Mouse (Mus musculus) olfactory bulb, adult 2 months (tissue): ENCODE measurements around the gene Olfr70.

Experiments
- CTCF ChIP-seq: fragments of 200-500 bp; IDR thresholded peaks from 2 replicates; pipeline ENCODE4 v1.5.1; 2012; ENCODE audit warnings: low read depth, mild to moderate bottlenecking, low read length, moderate library complexity; ENCODE audit not compliant: insufficient read depth
- POLR2A ChIP-seq: fragments of 200-500 bp; IDR thresholded peaks from 2 replicates; pipeline ENCODE4 v1.6.1; 2012; ENCODE audit warnings: mild to moderate bottlenecking, low read depth, low read length, moderate library complexity; ENCODE audit not compliant: insufficient read depth

DNA sequence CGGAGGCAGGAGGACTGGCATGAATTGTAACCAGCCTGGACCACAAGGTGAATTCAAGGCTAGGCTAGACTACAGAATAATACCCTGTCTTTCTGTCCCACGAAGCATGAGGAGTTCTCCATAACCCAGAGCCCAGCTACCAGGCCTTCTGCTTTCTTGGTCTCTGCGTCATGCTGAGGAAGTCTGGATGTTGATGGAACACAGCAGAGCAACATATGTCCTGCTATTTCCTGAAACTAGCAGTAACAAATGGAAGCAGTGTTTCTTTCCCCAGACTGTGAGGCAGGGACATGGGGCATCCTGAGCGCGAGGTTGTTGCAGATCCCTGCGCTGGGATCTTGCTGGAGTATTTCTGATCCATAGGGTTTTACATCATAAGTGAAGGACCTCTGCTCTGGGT, 22.1 kb downstream of the Olfr70 start:
- TF ChIP-seq POLR2A (no peak), CTCF (no peak)
